Mouse (Mus musculus) C2C12 (cell line): ENCODE data around the gene Olfr287.

Experiments
- CEBPB ChIP-seq: IDR thresholded peaks from one replicate; pipeline ENCODE4 v1.6.1; 2011; ENCODE audit warnings: low read depth, mild to moderate bottlenecking, control low read depth, moderate library complexity
- CTCF ChIP-seq: IDR thresholded peaks from one replicate; pipeline ENCODE4 v1.5.1; 2011; ENCODE audit not compliant: control insufficient read depth, insufficient read depth, insufficient read length
- MAX ChIP-seq: IDR thresholded peaks from one replicate; pipeline ENCODE4 v1.6.1; 2011; ENCODE audit warnings: mild to moderate bottlenecking, control low read depth
- MYOD1 ChIP-seq: IDR thresholded peaks from one replicate; pipeline ENCODE4 v1.6.1; 2011; ENCODE audit warnings: low read depth; ENCODE audit not compliant: control insufficient read depth, insufficient read length
- MYOG ChIP-seq: IDR thresholded peaks from one replicate; pipeline ENCODE4 v1.6.1; 2011; ENCODE audit not compliant: control insufficient read depth, insufficient read length; ENCODE audit errors: extremely low read depth
- USF1 ChIP-seq: IDR thresholded peaks from one replicate; pipeline ENCODE4 v1.6.1; 2011; ENCODE audit warnings: low read depth, mild to moderate bottlenecking, control low read depth, moderate library complexity

DNA sequence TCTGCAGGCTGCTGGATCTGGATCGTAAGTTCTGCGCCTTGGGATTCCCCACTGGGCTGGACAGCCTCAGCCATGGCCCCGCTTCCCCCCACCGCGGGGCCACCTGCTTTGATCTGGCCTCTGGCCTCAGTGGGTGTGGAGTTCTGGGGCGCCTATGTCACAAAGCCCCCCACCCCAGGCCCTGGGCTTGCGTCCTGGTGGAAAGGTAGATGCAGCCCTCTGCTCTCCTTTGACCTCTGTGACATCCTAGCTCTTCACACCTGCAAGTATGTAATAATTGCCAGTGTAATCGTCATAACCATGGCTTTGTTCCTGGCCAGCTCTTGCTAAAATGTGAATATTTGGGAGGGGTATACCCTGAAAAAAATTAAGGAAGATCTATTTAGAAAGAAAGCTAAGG is 36.3 kb upstream of the Olfr287 start, which contains the start of gene H1fnt:
- TF ChIP-seq CTCF, result no peak
- TF ChIP-seq MYOG, result no peak
- TF ChIP-seq MAX, result no peak
- no peak for TF ChIP-seq CEBPB
- TF ChIP-seq MYOD1, result no peak
- TF ChIP-seq USF1, result no peak
